Mouse (Mus musculus) kidney, adult 2 months (tissue): Measurements from ENCODE around the gene Cdc20b.

ENCODE experiments used
- CTCF ChIP-seq: fragments of 200-500 bp; conservative IDR thresholded peaks from 2 replicates; pipeline ENCODE4 v1.5.1; 2011; ENCODE audit warnings: low read depth, mild to moderate bottlenecking, control low read depth, low read length, moderate library complexity, mixed read lengths; ENCODE audit not compliant: insufficient read depth, insufficient read length
- POLR2A ChIP-seq: fragments of 200-500 bp; IDR thresholded peaks from one replicate; pipeline ENCODE4 v1.6.1; 2011; ENCODE audit warnings: low read depth, low read length, control low read depth

- no peak for TF ChIP-seq POLR2A
- TF ChIP-seq CTCF: no peak
Observed at GRCm38 (mm10) chr13:113045458-113046110, 10.7 kb downstream of the Cdc20b start.
